Mouse (Mus musculus) activated CD4-positive, CD25-positive, alpha-beta regulatory T cell, adult 9 weeks (primary cell): Measurements from ENCODE around the gene Slc5a9. TPM values are rescaled to one million over a fixed set of nuclear protein-coding genes. Genes with fewer than 3 reads are reported as not detected.

Source experiments
- polyA plus RNA-seq: library from polyadenylated mRNA; unstranded; fragments of 100-300 nt; shearing (Covaris generic); gene quantifications from one replicate; pipeline ENCODE4 v1.2.1, GENCODE M21; 2017

Slc5a9 gene
- polyA plus RNA-seq = not detected

DNA sequence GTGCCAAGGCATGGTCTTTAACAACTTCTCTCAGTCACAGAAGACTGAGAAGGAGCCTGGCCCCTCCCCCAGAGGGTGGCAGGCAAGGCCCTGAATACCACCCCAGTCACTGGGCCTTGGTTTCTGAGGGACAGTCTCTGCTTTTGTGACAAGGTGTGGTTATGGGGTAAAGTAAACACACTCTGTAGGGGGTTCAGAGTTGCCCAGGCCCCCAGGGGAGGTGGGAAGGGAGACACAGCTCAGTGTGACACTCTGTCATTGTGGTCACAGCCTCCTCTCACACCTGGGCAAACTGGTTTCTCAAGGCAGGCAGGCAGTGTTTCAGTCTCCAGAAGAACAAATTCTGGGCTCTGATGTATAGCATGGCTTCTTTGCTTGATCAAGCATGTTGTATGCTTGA lies at the start of gene Slc5a9:
Gene Slc5a9, minus strand, starts transcription at position 144 of the 400 bp plus-strand sequence.

DNA sequence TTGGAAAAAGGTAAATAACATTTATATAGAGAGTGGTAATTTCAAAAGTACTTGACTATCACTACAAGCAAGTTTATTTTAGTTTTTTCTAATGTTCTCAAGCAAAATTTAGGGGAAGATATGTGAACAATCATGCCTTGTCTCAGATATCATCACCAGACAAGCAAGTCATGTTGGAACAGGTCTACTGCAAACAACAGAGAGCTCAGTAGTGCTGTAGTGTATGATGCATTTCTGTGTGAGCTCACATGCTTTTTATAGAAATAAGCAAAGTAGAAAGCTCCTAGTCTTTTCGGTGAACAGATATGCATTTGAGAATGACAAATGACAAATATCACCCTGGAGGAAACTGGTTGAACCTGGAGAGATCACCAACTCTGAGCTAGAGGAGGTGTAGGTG lies 16.4 kb upstream of the Slc5a9 start, which contains the start of gene Skint8:
Gene Skint8, plus strand, starts transcription at position 301 of the 400 bp plus-strand sequence.

Other genes with a start within 250 kb of the Slc5a9 start
- gene Spata6, start 182.9 kb downstream of the Slc5a9 start, polyA plus RNA-seq = 34.0 TPM
- not detected for gene Skint8, start 16.5 kb upstream of the Slc5a9 start, polyA plus RNA-seq
- gene Skint7, start 70.0 kb upstream of the Slc5a9 start, polyA plus RNA-seq = not detected
- gene Skint1, start 103.4 kb upstream of the Slc5a9 start, polyA plus RNA-seq = not detected
- not detected for gene Skint4, start 169.1 kb upstream of the Slc5a9 start, polyA plus RNA-seq